Mouse (Mus musculus) left cerebral cortex, adult 8-10 months (tissue): ENCODE results near the gene Pth1r. TPM values are rescaled to one million over a fixed set of nuclear protein-coding genes. Genes with fewer than 3 reads are reported as not detected.

Experiments
- DNase-seq, 2 experiments: peaks; one replicate each; pipeline ENCODE4 v3.0.0; 2022; ENCODE audit warnings: low spot score in 2 of 2
- total RNA-seq, 4 experiments: library from RNA; stranded (reverse); gene quantifications; 2 replicates each; pipeline ENCODE4 v1.2.4; 2022

The Pth1r gene
- total RNA-seq, 4 experiments from 2014 or later: 8.4 to 8.7 (median 8.6) TPM

GRCm38 (mm10) chr9:110718071-110718470, 28.9 kb downstream of the Pth1r start:
- no peak for DNase-seq

GRCm38 (mm10) chr9:110716775-110717174, 30.2 kb downstream of the Pth1r start:
- DNase-seq: peak in 1 of 2 experiments; percentile 51

GRCm38 (mm10) chr9:110715426-110715825, 31.5 kb downstream of the Pth1r start:
- DNase-seq: no peak

- DNase-seq: no peak
Measured at GRCm38 (mm10) chr9:110713389-110713788, 33.6 kb downstream of the Pth1r start.

GRCm38 (mm10) chr9:110712545-110712944, 34.4 kb downstream of the Pth1r start:
- DNase-seq: no peak

- DNase-seq: peak in 1 of 2 experiments; percentile 40
Measured at GRCm38 (mm10) chr9:110711996-110712395, 34.9 kb downstream of the Pth1r start.

- DNase-seq: no peak
Measured at GRCm38 (mm10) chr9:110711532-110711931, 35.4 kb downstream of the Pth1r start.

GRCm38 (mm10) chr9:110709640-110710258, 37.2 kb downstream of the Pth1r start:
- peak in 1 of 2 experiments; percentile 72 for DNase-seq

GRCm38 (mm10) chr9:110706784-110707183, 40.2 kb downstream of the Pth1r start:
- no peak for DNase-seq

GRCm38 (mm10) chr9:110703951-110704350, 43.0 kb downstream of the Pth1r start:
- no peak for DNase-seq

- DNase-seq: no peak
Measured at GRCm38 (mm10) chr9:110702848-110703247, 44.1 kb downstream of the Pth1r start.

- DNase-seq: no peak
Measured at GRCm38 (mm10) chr9:110701114-110702032, 45.6 kb downstream of the Pth1r start.

- no peak for DNase-seq
Measured at GRCm38 (mm10) chr9:110699574-110699973, 47.4 kb downstream of the Pth1r start.

- DNase-seq: no peak
Measured at GRCm38 (mm10) chr9:110697465-110697864, 49.5 kb downstream of the Pth1r start.

- DNase-seq: no peak
Measured at GRCm38 (mm10) chr9:110696427-110696826, 50.5 kb downstream of the Pth1r start.

GRCm38 (mm10) chr9:110695165-110695755, 51.7 kb downstream of the Pth1r start:
- no peak for DNase-seq

GRCm38 (mm10) chr9:110689261-110689779, 57.6 kb downstream of the Pth1r start:
- DNase-seq: no peak

- no peak for DNase-seq
Measured at GRCm38 (mm10) chr9:110687846-110688245, 59.1 kb downstream of the Pth1r start.

- DNase-seq: no peak
Measured at GRCm38 (mm10) chr9:110687061-110687460, 59.9 kb downstream of the Pth1r start.

- DNase-seq: no peak
Measured at GRCm38 (mm10) chr9:110686472-110686871, 60.5 kb downstream of the Pth1r start.

GRCm38 (mm10) chr9:110685591-110685990, 61.4 kb downstream of the Pth1r start:
- no peak for DNase-seq

- DNase-seq: no peak
Measured at GRCm38 (mm10) chr9:110685187-110685586, 61.8 kb downstream of the Pth1r start.
